Mouse (Mus musculus) forebrain, embryonic 12.5 days (tissue): ENCODE results near the gene Cenpf. TPM values are rescaled to one million over a fixed set of nuclear protein-coding genes. Genes with fewer than 3 reads are reported as not detected.

Source experiments
- ATAC-seq: fragments of 200-750 bp; cut with Nextera tagmentation; 2 replicates; pipeline ENCODE4 v1.8.0; 2017; ENCODE audit warnings: moderate TSS enrichment; ENCODE audit not compliant: low FRiP score
- H3K27ac ChIP-seq: fragments of 300-500 bp; sonication (generic); 2 replicates; pipeline ENCODE4 v1.5.1; 2016; ENCODE audit warnings: mild to moderate bottlenecking
- H3K27me3 ChIP-seq: fragments of 300-500 bp; sonication (generic); 2 replicates; pipeline ENCODE4 v1.6.1; 2016; ENCODE audit warnings: mild to moderate bottlenecking
- H3K36me3 ChIP-seq: fragments of 300-500 bp; sonication (generic); replicated peaks from 2 replicates; pipeline ENCODE4 v1.6.1; 2016; ENCODE audit warnings: mild to moderate bottlenecking
- H3K4me1 ChIP-seq: fragments of 300-500 bp; sonication (generic); 2 replicates; pipeline ENCODE4 v1.6.1; 2016
- H3K4me2 ChIP-seq: fragments of 300-500 bp; sonication (generic); 2 replicates; pipeline ENCODE4 v1.6.1; 2016; ENCODE audit warnings: mild to moderate bottlenecking, moderate library complexity
- H3K4me3 ChIP-seq: fragments of 300-500 bp; sonication (generic); replicated peaks from 2 replicates; pipeline ENCODE4 v1.5.1; 2016; ENCODE audit warnings: mild to moderate bottlenecking
- H3K9ac ChIP-seq: fragments of 300-500 bp; sonication (generic); 2 replicates; pipeline ENCODE4 v1.6.1; 2016; ENCODE audit warnings: mild to moderate bottlenecking
- H3K9me3 ChIP-seq: fragments of 300-500 bp; sonication (generic); 2 replicates; pipeline ENCODE4 v1.6.1; 2016
- WGBS: fragments of 180-500 bp; shearing (Covaris S2); methylation state at CpG from one replicate; pipeline ENCODE4 v1.1.7; 2016; 5-methylcytosine and 5-hydroxymethylcytosine counted together
- polyA plus RNA-seq: library from polyadenylated mRNA; unstranded; fragments of >200 nt; fragmentation: Nextera tagmentation; extraction: Ambion mirVana; gene quantifications from 2 replicates; pipeline ENCODE4 v1.2.1, GENCODE M21; 2016

Cenpf gene
- 153 and 164 TPM in 2 replicates for polyA plus RNA-seq

DNA sequence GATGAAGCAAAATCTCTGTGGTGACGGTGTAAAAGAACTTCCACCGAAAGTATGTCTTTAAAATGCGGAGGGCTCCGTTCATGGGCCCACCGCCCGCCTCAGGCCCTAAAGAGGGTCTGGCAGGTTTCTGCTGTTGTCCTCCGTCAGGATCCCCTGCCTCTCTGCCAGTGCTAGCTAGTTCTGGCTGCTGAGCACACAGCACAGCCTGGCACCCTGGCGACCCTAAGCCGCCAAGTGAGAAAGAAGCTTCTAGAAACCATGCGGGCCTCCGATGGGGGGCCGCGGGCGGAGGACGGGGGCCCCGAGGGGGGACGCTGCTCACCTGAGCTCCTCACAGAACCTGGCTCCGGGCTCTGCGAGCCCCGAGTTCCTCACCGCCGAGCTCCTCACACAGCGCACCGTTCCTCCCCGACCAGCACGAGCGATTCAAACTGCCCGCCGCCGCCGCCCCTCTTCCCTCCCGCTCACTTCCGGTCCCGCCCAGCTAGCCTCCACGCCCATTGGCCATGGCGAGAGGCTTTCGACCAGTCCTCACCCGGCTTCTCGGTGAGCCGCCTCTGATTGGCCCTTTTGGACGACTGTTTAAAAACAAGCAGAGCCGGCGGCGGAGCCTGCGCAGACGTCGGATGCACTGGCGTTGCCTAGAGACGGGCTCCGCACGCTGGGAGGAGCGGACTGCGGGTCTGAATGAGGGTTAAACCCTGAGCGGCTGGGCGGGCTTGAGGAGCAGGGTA, at the start of gene Cenpf:
TSS of gene Cenpf (minus strand) at position 433 of the 734 bp plus-strand sequence.
- peak within 1 kb of the TSS; percentile 83 for H3K4me3 ChIP-seq
- H3K9me3 ChIP-seq, result no peaks in the 10 kb centered on the region
- 1% methylated on average over 52 of the region's 55 CpGs for WGBS
- no peaks in the 10 kb centered on the region for H3K27me3 ChIP-seq
- peak within 1 kb of the TSS; percentile 76 for H3K9ac ChIP-seq
- peak; percentile 100 for ATAC-seq
- peak within 1 kb of the TSS; percentile 79 for H3K27ac ChIP-seq
- peak within 1 kb of the TSS; percentile 82 for H3K4me2 ChIP-seq
- peaks cover 24% of the 10 kb centered on the region for H3K36me3 ChIP-seq
- H3K4me1 ChIP-seq, result peaks cover 38% of the 10 kb centered on the region

GRCm38 (mm10) chr1:189732156-189732555, 44.3 kb upstream of the Cenpf start:
- peaks cover 27% of the 10 kb centered on the region for H3K4me1 ChIP-seq
- no peaks in the 10 kb centered on the region for H3K36me3 ChIP-seq
- peaks cover 49% of the 10 kb centered on the region for H3K27me3 ChIP-seq
- no peak overlapping the region for H3K27ac ChIP-seq
- no peak overlapping the region for H3K9ac ChIP-seq
- H3K9me3 ChIP-seq, result no peaks in the 10 kb centered on the region
- no peak overlapping the region for H3K4me3 ChIP-seq
- H3K4me2 ChIP-seq, result no peak overlapping the region
- ATAC-seq, result no peak
- 81% methylated on average over 8 of the region's 8 CpGs for WGBS

- Histone ChIP-seq H3K4me1 (peaks cover 28% of the 10 kb centered on the region), H3K27ac (no peak overlapping the region)
- WGBS, result 67% methylated on average over 10 of the region's 10 CpGs
Observed at GRCm38 (mm10) chr1:189731697-189732096, 43.8 kb upstream of the Cenpf start.

GRCm38 (mm10) chr1:189729141-189729815, 41.4 kb upstream of the Cenpf start:
- Histone ChIP-seq H3K27ac (no peak overlapping the region), H3K9ac (peak overlapping the region; percentile 71; the same call in 1 of the 2 replicates), H3K36me3 (no peaks in the 10 kb centered on the region), H3K4me1 (peaks cover 28% of the 10 kb centered on the region), H3K27me3 (peaks cover 69% of the 10 kb centered on the region), H3K9me3 (no peaks in the 10 kb centered on the region), H3K4me3 (peak overlapping the region; percentile 57), H3K4me2 (peak overlapping the region; percentile 97)
- ATAC-seq, result no peak
- 7% methylated on average over 17 of the region's 17 CpGs for WGBS

More at GRCm38 (mm10) chr1:189731697-189732096, 43.8 kb upstream of the Cenpf start:
- peaks cover 54% of the 10 kb centered on the region for H3K27me3 ChIP-seq
- H3K36me3 ChIP-seq, result no peaks in the 10 kb centered on the region
- no peaks in the 10 kb centered on the region for H3K9me3 ChIP-seq
- no peak overlapping the region for H3K4me3 ChIP-seq
- ATAC-seq, result no peak
- no peak overlapping the region for H3K9ac ChIP-seq
- H3K4me2 ChIP-seq, result no peak overlapping the region

GRCm38 (mm10) chr1:189728784-189729115, 40.9 kb upstream of the Cenpf start:
- Histone ChIP-seq H3K36me3 (no peaks in the 10 kb centered on the region), H3K27me3 (peaks cover 69% of the 10 kb centered on the region), H3K9ac (peak overlapping the region; percentile 71), H3K9me3 (no peaks in the 10 kb centered on the region), H3K4me3 (peak overlapping the region; percentile 57), H3K27ac (no peak overlapping the region), H3K4me1 (peaks cover 28% of the 10 kb centered on the region), H3K4me2 (peak overlapping the region; percentile 97)
- no peak for ATAC-seq
- under 1% methylated on average over 15 of the region's 15 CpGs for WGBS

GRCm38 (mm10) chr1:189727884-189728783, 40.2 kb upstream of the Cenpf start, which contains the start of gene Ptpn14:
Ptpn14 (plus strand) TSS chr1:189728268.
- Histone ChIP-seq H3K27me3 (peaks cover 69% of the 10 kb centered on the region), H3K4me2 (peak within 1 kb of the TSS; percentile 97), H3K4me1 (peaks cover 28% of the 10 kb centered on the region), H3K36me3 (no peaks in the 10 kb centered on the region), H3K9me3 (no peaks in the 10 kb centered on the region), H3K9ac (peak within 1 kb of the TSS; percentile 71), H3K4me3 (peak within 1 kb of the TSS; percentile 57), H3K27ac (peak within 1 kb of the TSS; percentile 48; the same call in 1 of the 2 replicates)
- WGBS, result under 1% methylated on average over 97 of the region's 98 CpGs
- peak; percentile 89 for ATAC-seq

DNA sequence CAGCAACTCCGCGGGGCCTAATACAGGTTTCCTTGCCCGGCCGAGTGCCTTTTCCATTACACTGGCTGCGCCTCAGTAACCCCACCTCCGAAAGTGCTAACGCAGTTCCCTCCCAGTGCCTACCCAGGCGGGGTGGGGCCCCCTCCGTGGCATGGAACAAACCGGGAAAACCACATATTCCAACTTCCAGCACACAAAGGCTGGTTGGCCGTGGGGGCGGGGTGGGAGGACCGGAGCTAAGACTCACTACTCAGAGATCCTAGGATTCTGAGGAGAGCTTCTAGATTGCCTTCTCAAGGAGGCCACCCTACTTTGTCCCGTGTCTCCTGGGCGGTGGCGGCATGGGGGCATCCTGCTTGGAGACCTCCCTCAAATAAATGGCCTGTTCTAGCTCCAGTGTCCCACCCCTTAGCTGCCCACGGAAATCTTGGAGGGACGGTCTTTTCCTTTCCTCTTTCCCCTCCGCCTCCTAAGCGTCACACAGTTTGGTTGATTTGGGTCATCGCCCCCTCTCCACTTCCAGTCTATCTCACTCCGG, 39.5 kb upstream of the Cenpf start:
- H3K27me3 ChIP-seq, result peaks cover 69% of the 10 kb centered on the region
- WGBS, result 2% methylated on average over 22 of the region's 22 CpGs
- H3K27ac ChIP-seq, result 0 out of 2 replicates have a peak overlapping the region, but pooled peaks have one; percentile 48
- peak overlapping the region; percentile 97 for H3K4me2 ChIP-seq
- H3K4me3 ChIP-seq, result peak overlapping the region; percentile 57
- H3K9ac ChIP-seq, result peak overlapping the region; percentile 71
- peak; percentile 49 for ATAC-seq
- H3K9me3 ChIP-seq, result no peaks in the 10 kb centered on the region
- no peaks in the 10 kb centered on the region for H3K36me3 ChIP-seq
- peaks cover 28% of the 10 kb centered on the region for H3K4me1 ChIP-seq

- no peak overlapping the region for H3K9ac ChIP-seq
- no peak for ATAC-seq
- H3K9me3 ChIP-seq, result no peaks in the 10 kb centered on the region
- no peak overlapping the region for H3K4me2 ChIP-seq
- no peaks in the 10 kb centered on the region for H3K36me3 ChIP-seq
- WGBS, result 65% methylated on average over 4 of the region's 4 CpGs
- H3K4me3 ChIP-seq, result no peak overlapping the region
- peaks cover 59% of the 10 kb centered on the region for H3K27me3 ChIP-seq
- H3K4me1 ChIP-seq, result peaks cover 28% of the 10 kb centered on the region
- H3K27ac ChIP-seq, result no peak overlapping the region
Observed at GRCm38 (mm10) chr1:189726121-189726520, 38.2 kb upstream of the Cenpf start.

GRCm38 (mm10) chr1:189718600-189718999, 30.7 kb upstream of the Cenpf start:
- no peak overlapping the region for H3K4me3 ChIP-seq
- WGBS, result 83% methylated on average over 5 of the region's 5 CpGs
- no peak overlapping the region for H3K9ac ChIP-seq
- H3K4me1 ChIP-seq, result no peaks in the 10 kb centered on the region
- H3K4me2 ChIP-seq, result no peak overlapping the region
- H3K27me3 ChIP-seq, result no peaks in the 10 kb centered on the region
- no peak for ATAC-seq
- H3K36me3 ChIP-seq, result no peaks in the 10 kb centered on the region
- no peak overlapping the region for H3K27ac ChIP-seq
- no peaks in the 10 kb centered on the region for H3K9me3 ChIP-seq

GRCm38 (mm10) chr1:189717546-189717945, 29.7 kb upstream of the Cenpf start:
- H3K27me3 ChIP-seq, result no peaks in the 10 kb centered on the region
- no peak overlapping the region for H3K27ac ChIP-seq
- H3K4me2 ChIP-seq, result no peak overlapping the region
- no peaks in the 10 kb centered on the region for H3K36me3 ChIP-seq
- no peak for ATAC-seq
- H3K4me3 ChIP-seq, result no peak overlapping the region
- no peaks in the 10 kb centered on the region for H3K9me3 ChIP-seq
- H3K9ac ChIP-seq, result no peak overlapping the region
- no peaks in the 10 kb centered on the region for H3K4me1 ChIP-seq
- 89% methylated on average over 11 of the region's 11 CpGs for WGBS

DNA sequence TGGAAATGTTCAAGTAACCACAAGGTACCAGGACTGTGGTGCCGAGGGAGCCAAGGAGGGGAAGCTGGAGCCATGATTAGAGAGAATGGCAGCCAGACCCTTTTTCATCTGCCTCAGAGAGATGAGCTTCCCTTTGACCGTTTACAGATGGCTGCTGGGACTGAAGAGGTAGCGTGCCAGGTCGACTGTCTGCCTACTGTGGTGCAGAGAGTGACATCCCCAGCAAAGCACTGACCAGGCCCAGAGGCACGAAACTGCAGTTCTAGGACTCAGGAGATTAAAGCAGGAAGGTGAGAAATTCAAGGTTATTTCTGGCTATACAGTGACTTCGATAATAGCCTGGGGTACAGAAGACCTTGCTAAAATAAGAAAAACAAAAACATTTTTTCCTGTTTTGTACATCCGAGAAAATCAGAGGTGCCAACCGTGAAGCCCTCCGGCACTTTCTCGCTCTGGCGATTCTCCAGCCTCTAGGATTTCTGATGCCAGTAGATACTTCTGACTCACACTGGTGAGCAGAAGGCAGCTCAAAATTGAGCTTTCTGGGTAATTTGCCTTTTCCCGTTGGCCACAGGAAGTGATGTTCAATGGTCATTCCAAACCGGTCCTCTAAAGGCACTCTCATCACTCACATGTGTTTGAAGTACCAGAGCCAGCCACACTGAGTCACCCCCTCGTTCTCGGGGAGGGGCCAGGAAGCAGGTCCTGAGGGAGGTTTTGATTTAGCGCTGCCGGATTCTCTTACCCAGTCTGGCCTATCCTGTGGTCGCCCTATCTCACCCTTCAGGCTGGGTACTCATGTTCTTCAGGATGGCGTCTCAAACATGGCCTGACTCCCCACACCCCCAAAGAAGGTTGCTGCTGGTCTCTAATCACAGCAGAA, 28.3 kb upstream of the Cenpf start:
- no peak overlapping the region for H3K4me3 ChIP-seq
- no peaks in the 10 kb centered on the region for H3K27me3 ChIP-seq
- H3K9ac ChIP-seq, result no peak overlapping the region
- no peaks in the 10 kb centered on the region for H3K9me3 ChIP-seq
- no peak overlapping the region for H3K27ac ChIP-seq
- no peak for ATAC-seq
- whole genome bisulfite sequencing, result 75% methylated on average over 19 of the region's 19 CpGs
- no peaks in the 10 kb centered on the region for H3K36me3 ChIP-seq
- no peak overlapping the region for H3K4me2 ChIP-seq
- H3K4me1 ChIP-seq, result no peaks in the 10 kb centered on the region
